Mouse (Mus musculus): ENCODE measurements around the gene Abcg8. TPM values are rescaled to one million over a fixed set of nuclear protein-coding genes. Genes with fewer than 3 reads are reported as not detected.

The Abcg8 gene
- total and polyA plus RNA-seq, 3 experiments: 0.04 TPM; not detected in 2

DNA sequence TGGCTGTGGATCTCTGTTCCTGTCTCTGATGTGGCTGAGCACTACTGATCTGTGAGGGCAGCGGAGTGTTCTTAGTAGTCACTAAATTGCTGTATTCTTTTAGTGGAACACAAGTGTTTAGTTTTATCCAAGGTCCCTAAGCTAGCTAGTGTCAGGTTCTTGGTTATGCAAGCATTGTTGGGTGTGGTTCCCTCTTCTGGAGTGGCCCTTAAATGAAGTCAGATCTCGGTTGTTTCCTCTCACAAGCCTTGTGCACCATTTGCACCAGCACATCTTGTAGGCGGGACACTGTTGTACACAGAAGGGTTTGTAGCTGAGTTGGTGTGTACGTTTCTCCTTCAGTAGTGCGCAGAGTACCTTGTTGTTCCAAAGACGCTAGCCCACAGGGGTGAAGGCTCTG, 38.1 kb upstream of the Abcg8 start:
- in situ Hi-C loops (cut with MboI; ENCODE audit: low pct_ligation_motif_present, low pct_unique_long_range_greater_than_20kb, low sequenced_read_pairs): no loop called here
- no peak for TF ChIP-seq SIN3A (IDR thresholded peaks at IDR 0.05; ENCODE audit: low read length)
- no peak for TF ChIP-seq E2F4 (IDR thresholded peaks at IDR 0.05; ENCODE audit: insufficient replicate concordance, low read depth, low read length)
- TF ChIP-seq POLR2A (IDR thresholded peaks at IDR 0.05; ENCODE audit: low read depth, low read length): no peak
- no peak for TF ChIP-seq MAFK (IDR thresholded peaks at IDR 0.05; ENCODE audit: insufficient replicate concordance, low read length)
- TF ChIP-seq JUND (conservative IDR thresholded peaks at IDR 0.05; ENCODE audit: low read depth, low read length): no peak
- no peak for TF ChIP-seq KAT2A (IDR thresholded peaks at IDR 0.05; ENCODE audit: insufficient replicate concordance, low read length)
- TF ChIP-seq MAZ (IDR thresholded peaks at IDR 0.05; ENCODE audit: low read depth, low read length): no peak
- TF ChIP-seq ELF1 (IDR thresholded peaks at IDR 0.05; ENCODE audit: low read depth, low read length): no peak
- no peak for TF ChIP-seq MAX (IDR thresholded peaks at IDR 0.05; ENCODE audit: low read length)
- no peak for TF ChIP-seq NRF1 (IDR thresholded peaks at IDR 0.05; ENCODE audit: low read depth, low read length)
- TF ChIP-seq UBTF (IDR thresholded peaks at IDR 0.05; ENCODE audit: low read depth, low read length): no peak
- no peak for TF ChIP-seq EP300 (IDR thresholded peaks at IDR 0.05; ENCODE audit: low read length)
- TF ChIP-seq TCF12 (IDR thresholded peaks at IDR 0.05; ENCODE audit: low read depth, low read length): no peak
- TF ChIP-seq CHD1 (IDR thresholded peaks at IDR 0.05; ENCODE audit: low read depth, low read length): no peak

DNA sequence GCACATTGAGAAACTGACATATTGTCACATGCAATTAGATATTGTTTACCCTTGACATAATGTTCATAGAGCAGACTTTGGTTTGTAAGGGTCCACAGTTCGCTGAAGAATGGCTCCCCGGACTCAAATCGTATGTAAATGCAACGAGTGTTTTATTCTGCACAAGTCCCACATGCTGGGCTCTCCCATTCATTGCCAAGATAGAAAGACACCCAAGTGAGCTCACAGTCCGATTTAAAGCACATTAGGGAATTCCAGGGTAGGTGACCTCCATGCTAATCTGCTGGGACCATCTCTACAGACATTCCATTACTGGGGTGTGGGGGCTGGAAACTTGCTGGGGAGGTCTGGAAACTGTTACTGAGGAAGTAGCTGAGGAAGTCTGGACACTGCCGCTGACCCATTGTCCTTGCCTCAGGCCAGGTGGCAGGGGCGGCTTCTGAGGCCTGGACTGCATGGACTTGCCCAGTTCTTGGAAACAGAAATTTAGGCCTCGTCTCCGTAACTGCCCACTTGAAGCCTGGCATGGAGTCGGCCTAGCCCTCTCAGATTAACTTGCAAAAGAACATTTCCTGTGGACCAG, 36.2 kb upstream of the Abcg8 start:
- Histone ChIP-seq H3K9me3 (replicated peaks; ENCODE audit: low read length) (no peaks in the 10 kb centered on the region), H3K79me2 (replicated peaks; ENCODE audit: control insufficient read depth, extremely low read depth, insufficient read depth, poor library complexity, severe bottlenecking) (no peaks in the 10 kb centered on the region), H3K36me3 (replicated peaks in 1 of 2; ENCODE audit: control insufficient read depth in 1 of 2, insufficient read depth in 1 of 2, low read length in 1 of 2) (peaks cover 0 to 24% of the 10 kb centered on the region in 2 experiments), H3K4me3 (replicated peaks in 1 of 3; ENCODE audit: low read depth in 2 of 3, low read length in 2 of 3, poor library complexity in 1 of 3) (no peak overlapping the region), H3K9ac (ENCODE audit: insufficient read depth, low read depth) (no peak overlapping the region), H3K27me3 (replicated peaks) (no peaks in the 10 kb centered on the region), H3K4me2 (ENCODE audit: insufficient read depth, low read depth, poor library complexity, severe bottlenecking) (no peak overlapping the region), H3K27ac (ENCODE audit: insufficient read depth, low read depth) (no peak overlapping the region), H3K4me1 (ENCODE audit: control insufficient read depth in 1 of 2, insufficient read depth in 2 of 2) (peaks cover 3 to 9% of the 10 kb centered on the region in 2 experiments)
- TF ChIP-seq NRF1 (IDR thresholded peaks at IDR 0.05; ENCODE audit: low read depth, low read length): no peak
- TF ChIP-seq KAT2A (IDR thresholded peaks at IDR 0.05; ENCODE audit: insufficient replicate concordance, low read length): no peak
- no peak for TF ChIP-seq E2F4 (IDR thresholded peaks at IDR 0.05; ENCODE audit: insufficient replicate concordance, low read depth, low read length)
- dilution Hi-C loops (cut with MboI; ENCODE audit: extremely low pct_ligation_motif_present, extremely low pct_unique_long_range_greater_than_20kb, low sequenced_read_pairs): no loop called here
- in situ Hi-C loops (cut with MboI; ENCODE audit: low pct_ligation_motif_present, low pct_unique_long_range_greater_than_20kb, low sequenced_read_pairs): no loop called here
- no peak for DNase-seq (ENCODE audit: extremely low read depth)

More for the DNA sequence above, 38.1 kb upstream of the Abcg8 start:
- H3K27me3 ChIP-seq (replicated peaks): no peaks in the 10 kb centered on the region
- no peaks in the 10 kb centered on the region for H3K9me3 ChIP-seq (replicated peaks; ENCODE audit: low read length)
- H3K4me3 ChIP-seq (replicated peaks in 1 of 3; ENCODE audit: low read depth in 2 of 3, low read length in 2 of 3, poor library complexity in 1 of 3): no peak overlapping the region
- H3K36me3 ChIP-seq (replicated peaks in 1 of 2; ENCODE audit: control insufficient read depth in 1 of 2, insufficient read depth in 1 of 2, low read length in 1 of 2): peaks cover 0 to 27% of the 10 kb centered on the region in 2 experiments
- peaks cover 8 to 21% of the 10 kb centered on the region in 2 experiments for H3K4me1 ChIP-seq (ENCODE audit: control insufficient read depth in 1 of 2, insufficient read depth in 2 of 2)
- DNase-seq (ENCODE audit: extremely low read depth): no peak
- H3K4me2 ChIP-seq (ENCODE audit: insufficient read depth, low read depth, poor library complexity, severe bottlenecking): no peak overlapping the region
- H3K27ac ChIP-seq (ENCODE audit: insufficient read depth, low read depth): no peak overlapping the region
- no peaks in the 10 kb centered on the region for H3K79me2 ChIP-seq (replicated peaks; ENCODE audit: control insufficient read depth, extremely low read depth, insufficient read depth, poor library complexity, severe bottlenecking)
- dilution Hi-C loops (cut with MboI; ENCODE audit: extremely low pct_ligation_motif_present, extremely low pct_unique_long_range_greater_than_20kb, low sequenced_read_pairs): no loop called here
- no peak overlapping the region for H3K9ac ChIP-seq (ENCODE audit: insufficient read depth, low read depth)
